Mouse (Mus musculus) embryonic stem cell, embryonic (primary cell): Measurements from ENCODE around the gene Tmem169.
"Not testable (repeated sequence)": the region's sequence is repeated elsewhere in the genome, so short reads cannot be mapped to it uniquely, and the experiment has no call there.

Experiments
- CTCF ChIA-PET, 4 experiments: fragments of 300-600 bp in 2 of 4; fragments of 350-600 bp in 2 of 4; sonication (Branson Sonifier 250); formaldehyde crosslinking; loops; one replicate each; lab custom pipeline; 2022; ENCODE audit warnings: inconsistent platforms in 2 of 4; lab: Charles Lee
- POLR2A ChIA-PET, 4 experiments: fragments of 300-600 bp in 2 of 4; fragments of 350-600 bp in 2 of 4; sonication (Branson Sonifier 250); formaldehyde crosslinking; loops; one replicate each; lab custom pipeline; 2022; ENCODE audit warnings: antibody characterized with exemption in 4 of 4, inconsistent platforms in 1 of 4; lab: Charles Lee

Gene Tmem169

GRCm38 (mm10) chr1:72283992-72284485, at the start of gene Tmem169, which contains the start of gene Pecr:
Gene Tmem169, plus strand, starts transcription at chr1:72284369.
Gene Pecr, minus strand, starts transcription at chr1:72284314.
- ChIA-PET POLR2A (interaction anchor here (0.5 to 5.8 kb wide), 69 partner anchors 8 to 591 kb away, joined by 3 to 78 read pairs (median 5); partner anchors contain the start of genes Xrcc5 (in 3 of the 4), Smarcal1 (in 2 of the 4), Mreg (in 1 of the 4) and Rpl37a (in 1 of the 4)), CTCF (interaction anchor here (0.5 to 2.1 kb wide), 7 partner anchors 25 to 397 kb away, joined by 3 to 9 read pairs (median 4); no protein-coding TSS in a partner anchor)

GRCm38 (mm10) chr1:72236363-72237006, 47.7 kb upstream of the Tmem169 start:
- POLR2A ChIA-PET = interaction anchor here (0.5 to 85.2 kb wide), 81 partner anchors 8 to 1496 kb away, joined by 3 to 4494 read pairs (median 4); partner anchors contain the start of genes Mreg (in 3 of the 4), Pecr (in 2 of the 4), Tmem169 (in 2 of the 4) and Xrcc5 (in 2 of the 4)
- CTCF ChIA-PET = interaction anchor here in 2 of 4 experiments (0.5 to 1.6 kb wide), 3 partner anchors 9 to 32 kb away, joined by 3 to 4 read pairs (median 3); no protein-coding TSS in a partner anchor

- ChIA-PET CTCF (no interaction called here), POLR2A (interaction anchor here (0.6 to 85.2 kb wide), 72 partner anchors 8 to 723 kb away, joined by 3 to 4494 read pairs (median 5); partner anchors contain the start of genes Mreg (in 3 of the 4), Pecr (in 3 of the 4), Tmem169 (in 3 of the 4) and Xrcc5 (in 2 of the 4))
Observed at GRCm38 (mm10) chr1:72237007-72237775, 47.0 kb upstream of the Tmem169 start.

- CTCF ChIA-PET = interaction anchor here in 1 of 4 experiments (0.7 kb wide), 1 partner anchor 1582 kb away, joined by 4 read pairs; no protein-coding TSS in a partner anchor
Observed at GRCm38 (mm10) chr1:72238016-72238580, 46.1 kb upstream of the Tmem169 start.

GRCm38 (mm10) chr1:72239113-72239512, 45.1 kb upstream of the Tmem169 start:
- CTCF ChIA-PET = not testable (repeated sequence)
- POLR2A ChIA-PET = interaction anchor here (3.1 to 85.2 kb wide), 8 partner anchors 12 to 37 kb away, joined by 29 to 4494 read pairs (median 260); partner anchors contain the start of gene Mreg (in 2 of the 4)

More at GRCm38 (mm10) chr1:72238016-72238580, 46.1 kb upstream of the Tmem169 start:
- POLR2A ChIA-PET = interaction anchor here (0.6 to 85.2 kb wide), 37 partner anchors 7 to 1998 kb away, joined by 3 to 4494 read pairs (median 6); partner anchors contain the start of genes Mreg (in 3 of the 4), Pecr (in 3 of the 4), Tmem169 (in 3 of the 4) and Xrcc5 (in 1 of the 4)

- ChIA-PET POLR2A (interaction anchor here (0.6 to 85.2 kb wide), 40 partner anchors 12 to 1039 kb away, joined by 3 to 4494 read pairs (median 12); partner anchors contain the start of genes Mreg (in 3 of the 4), Pecr (in 2 of the 4), Tmem169 (in 2 of the 4) and Igfbp2 (in 1 of the 4)), CTCF (no interaction called here)
Observed at GRCm38 (mm10) chr1:72242581-72243143, 41.5 kb upstream of the Tmem169 start.

GRCm38 (mm10) chr1:72243656-72244316, 40.4 kb upstream of the Tmem169 start:
- CTCF ChIA-PET = interaction anchor here in 1 of 4 experiments (1.3 kb wide), 1 partner anchor 17 kb away, joined by 3 read pairs; no protein-coding TSS in a partner anchor

GRCm38 (mm10) chr1:72244317-72245036, 39.7 kb upstream of the Tmem169 start:
- CTCF ChIA-PET = interaction anchor here in 1 of 4 experiments (0.6 to 1.3 kb wide), 2 partner anchors 18 to 1939 kb away, joined by 3 read pairs; no protein-coding TSS in a partner anchor
- POLR2A ChIA-PET = interaction anchor here (0.6 to 85.2 kb wide), 117 partner anchors 7 to 1935 kb away, joined by 3 to 4494 read pairs (median 5); partner anchors contain the start of genes Mreg (in 4 of the 4), Pecr (in 3 of the 4), Tmem169 (in 3 of the 4) and Igfbp2 (in 2 of the 4)

More at GRCm38 (mm10) chr1:72243656-72244316, 40.4 kb upstream of the Tmem169 start:
- POLR2A ChIA-PET = interaction anchor here (0.6 to 85.2 kb wide), 121 partner anchors 7 to 1619 kb away, joined by 3 to 4494 read pairs (median 5); partner anchors contain the start of genes Mreg (in 4 of the 4), Pecr (in 3 of the 4), Tmem169 (in 3 of the 4) and Igfbp2 (in 2 of the 4)

- ChIA-PET CTCF (interaction anchor here in 3 of 4 experiments (0.6 to 1.1 kb wide), 4 partner anchors 28 to 1007 kb away, joined by 3 to 4 read pairs (median 4); no protein-coding TSS in a partner anchor), POLR2A (interaction anchor here (0.6 to 67.4 kb wide), 39 partner anchors 8 to 1632 kb away, joined by 3 to 4494 read pairs (median 5); partner anchors contain the start of gene Mreg (in 3 of the 4))
Observed at GRCm38 (mm10) chr1:72248226-72248737, 35.9 kb upstream of the Tmem169 start.

GRCm38 (mm10) chr1:72251806-72252205, 32.4 kb upstream of the Tmem169 start:
- ChIA-PET POLR2A (interaction anchor here (1.0 to 67.4 kb wide), 13 partner anchors 8 to 48 kb away, joined by 3 to 4494 read pairs (median 83); partner anchors contain the start of genes Mreg (in 2 of the 4), Pecr (in 2 of the 4) and Tmem169 (in 2 of the 4)), CTCF (interaction anchor here in 3 of 4 experiments (0.5 to 1.4 kb wide), 4 partner anchors 19 to 737 kb away, joined by 3 to 4 read pairs (median 3); no protein-coding TSS in a partner anchor)

GRCm38 (mm10) chr1:72253881-72254491, 30.2 kb upstream of the Tmem169 start:
- ChIA-PET CTCF (no interaction called here), POLR2A (interaction anchor here (0.6 to 67.4 kb wide), 66 partner anchors 10 to 619 kb away, joined by 3 to 4494 read pairs (median 9); partner anchors contain the start of genes Mreg (in 3 of the 4), Pecr (in 3 of the 4), Tmem169 (in 3 of the 4) and Igfbp2 (in 2 of the 4))

- ChIA-PET POLR2A (interaction anchor here (0.6 to 67.4 kb wide), 93 partner anchors 10 to 1608 kb away, joined by 3 to 4494 read pairs (median 6); partner anchors contain the start of genes Pecr (in 4 of the 4), Tmem169 (in 4 of the 4), Mreg (in 3 of the 4) and Igfbp2 (in 2 of the 4)), CTCF (interaction anchor here in 2 of 4 experiments (0.6 to 1.2 kb wide), 2 partner anchors 22 to 598 kb away, joined by 3 to 4 read pairs; no protein-coding TSS in a partner anchor)
Observed at GRCm38 (mm10) chr1:72254545-72255061, 29.6 kb upstream of the Tmem169 start.

GRCm38 (mm10) chr1:72255062-72255853, 28.9 kb upstream of the Tmem169 start:
- CTCF ChIA-PET = interaction anchor here in 2 of 4 experiments (0.6 to 1.2 kb wide), 3 partner anchors 22 to 597 kb away, joined by 3 to 5 read pairs (median 4); partner anchors contain the start of gene Xrcc5 (in 1 of the 2)

More at GRCm38 (mm10) chr1:72255062-72255853, 28.9 kb upstream of the Tmem169 start:
- POLR2A ChIA-PET = interaction anchor here (0.6 to 67.4 kb wide), 101 partner anchors 8 to 1607 kb away, joined by 3 to 4494 read pairs (median 6); partner anchors contain the start of genes Pecr (in 4 of the 4), Tmem169 (in 4 of the 4), Mreg (in 3 of the 4) and Xrcc5 (in 3 of the 4)
